Mouse (Mus musculus): ENCODE measurements around the gene Sardh. TPM values are rescaled to one million over a fixed set of nuclear protein-coding genes. Genes with fewer than 3 reads are reported as not detected.

Gene Sardh
- polyA plus RNA-seq, 1 experiment from 2014 or later = 3.2 TPM

GRCm38 (mm10) chr2:27278859-27279258 is 30.7 kb upstream of the Sardh start:
- Histone ChIP-seq H3K4me2 (ENCODE audit: low read length) (no peak overlapping the region), H3K36me3 (ENCODE audit: control insufficient read depth, insufficient read depth, low read length) (peaks cover 63% of the 10 kb centered on the region), H3K4me1 (ENCODE audit: control insufficient read depth, insufficient read depth, low read length) (no peaks in the 10 kb centered on the region), H3K27me3 (ENCODE audit: control insufficient read depth, insufficient read depth, low read length) (no peaks in the 10 kb centered on the region), H3K27ac (replicated peaks; ENCODE audit: low read depth, low read length) (no peak overlapping the region), H3K9me3 (ENCODE audit: control insufficient read depth, low read length) (no peaks in the 10 kb centered on the region), H3K9ac (replicated peaks; ENCODE audit: low read length) (no peak overlapping the region), H3K4me3 (replicated peaks; ENCODE audit: low read depth, low read length) (no peak overlapping the region)
- no peak for DNase-seq
- 95% methylated on average over 7 of the region's 7 CpGs for WGBS
- no peak for ATAC-seq (ENCODE audit: low FRiP score, low TSS enrichment)

DNA sequence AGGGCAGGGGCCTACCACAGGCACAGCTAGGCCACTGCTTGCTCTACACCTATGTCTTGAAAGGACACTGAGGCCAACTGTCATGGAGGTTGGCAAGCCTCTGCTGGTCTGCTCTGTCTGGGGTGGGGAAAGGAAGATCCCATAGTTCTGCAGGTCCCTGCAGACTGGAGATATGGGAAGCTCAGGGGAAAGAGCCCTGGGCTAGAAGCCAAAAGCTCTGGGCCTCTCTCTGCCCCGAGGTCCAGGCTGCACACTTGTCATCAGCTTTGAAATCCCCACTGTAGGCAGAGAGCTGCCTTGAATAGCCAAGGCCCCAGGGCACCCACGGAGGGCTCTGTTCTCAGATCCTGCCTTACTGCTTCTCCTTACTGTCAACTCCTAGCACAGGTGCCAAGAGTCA is 20.2 kb upstream of the Sardh start:
- ATAC-seq (ENCODE audit: low FRiP score, low TSS enrichment) (no peak), DNase-seq (no peak)
- Histone ChIP-seq H3K4me3 (replicated peaks; ENCODE audit: low read depth, low read length) (no peak overlapping the region), H3K9me3 (ENCODE audit: control insufficient read depth, low read length) (no peaks in the 10 kb centered on the region), H3K36me3 (ENCODE audit: control insufficient read depth, insufficient read depth, low read length) (peaks cover 88% of the 10 kb centered on the region), H3K4me1 (ENCODE audit: control insufficient read depth, insufficient read depth, low read length) (no peaks in the 10 kb centered on the region), H3K4me2 (ENCODE audit: low read length) (no peak overlapping the region), H3K9ac (replicated peaks; ENCODE audit: low read length) (no peak overlapping the region), H3K27me3 (ENCODE audit: control insufficient read depth, insufficient read depth, low read length) (no peaks in the 10 kb centered on the region), H3K27ac (replicated peaks; ENCODE audit: low read depth, low read length) (no peak overlapping the region)
- WGBS = 79% methylated on average over 2 of the region's 2 CpGs

DNA sequence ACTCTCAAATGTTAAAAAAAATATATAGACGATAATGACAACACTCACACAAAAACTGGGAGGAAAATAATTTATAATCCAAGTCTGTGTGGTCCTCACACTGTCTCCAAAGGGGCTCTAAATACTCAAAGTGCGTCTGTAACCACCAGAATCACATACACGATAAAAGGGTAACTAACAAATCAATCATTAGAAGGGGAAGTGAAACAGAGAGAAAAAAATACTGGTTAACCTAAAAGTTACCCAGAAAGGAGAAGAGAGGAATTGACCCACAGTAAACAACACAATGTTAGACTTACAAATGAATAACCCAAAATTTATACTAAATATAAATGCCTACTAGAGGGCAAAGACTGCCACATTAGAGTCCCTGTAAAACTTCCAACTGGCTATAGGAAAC is 17.7 kb upstream of the Sardh start:
- H3K36me3 ChIP-seq (ENCODE audit: control insufficient read depth, insufficient read depth, low read length) = peaks cover 87% of the 10 kb centered on the region
- no peaks in the 10 kb centered on the region for H3K9me3 ChIP-seq (ENCODE audit: control insufficient read depth, low read length)
- H3K4me3 ChIP-seq (replicated peaks; ENCODE audit: low read depth, low read length) = no peak overlapping the region
- no peak overlapping the region for H3K4me2 ChIP-seq (ENCODE audit: low read length)
- no peaks in the 10 kb centered on the region for H3K4me1 ChIP-seq (ENCODE audit: control insufficient read depth, insufficient read depth, low read length)
- DNase-seq = no peak
- 93% methylated on average over 3 of the region's 3 CpGs for WGBS
- no peak for ATAC-seq (ENCODE audit: low FRiP score, low TSS enrichment)
- no peak overlapping the region for H3K27ac ChIP-seq (replicated peaks; ENCODE audit: low read depth, low read length)
- H3K27me3 ChIP-seq (ENCODE audit: control insufficient read depth, insufficient read depth, low read length) = no peaks in the 10 kb centered on the region
- H3K9ac ChIP-seq (replicated peaks; ENCODE audit: low read length) = no peak overlapping the region

GRCm38 (mm10) chr2:27262984-27263383 is 14.8 kb upstream of the Sardh start:
- Histone ChIP-seq H3K4me1 (ENCODE audit: control insufficient read depth, insufficient read depth, low read length) (no peaks in the 10 kb centered on the region), H3K27me3 (ENCODE audit: control insufficient read depth, insufficient read depth, low read length) (no peaks in the 10 kb centered on the region), H3K4me2 (ENCODE audit: low read length) (no peak overlapping the region), H3K36me3 (ENCODE audit: control insufficient read depth, insufficient read depth, low read length) (peaks cover 58% of the 10 kb centered on the region), H3K9ac (replicated peaks; ENCODE audit: low read length) (no peak overlapping the region), H3K9me3 (ENCODE audit: control insufficient read depth, low read length) (no peaks in the 10 kb centered on the region), H3K4me3 (replicated peaks; ENCODE audit: low read depth, low read length) (no peak overlapping the region), H3K27ac (replicated peaks; ENCODE audit: low read depth, low read length) (no peak overlapping the region)
- DNase-seq (no peak), ATAC-seq (ENCODE audit: low FRiP score, low TSS enrichment) (no peak)
- 92% methylated on average over 4 of the region's 4 CpGs for WGBS

- Histone ChIP-seq H3K9me3 (ENCODE audit: control insufficient read depth, low read length) (no peaks in the 10 kb centered on the region), H3K36me3 (ENCODE audit: control insufficient read depth, insufficient read depth, low read length) (no peaks in the 10 kb centered on the region), H3K4me2 (ENCODE audit: low read length) (no peak overlapping the region), H3K9ac (replicated peaks; ENCODE audit: low read length) (no peak overlapping the region), H3K4me1 (ENCODE audit: control insufficient read depth, insufficient read depth, low read length) (no peaks in the 10 kb centered on the region), H3K27ac (replicated peaks; ENCODE audit: low read depth, low read length) (no peak overlapping the region), H3K4me3 (replicated peaks; ENCODE audit: low read depth, low read length) (no peak overlapping the region), H3K27me3 (ENCODE audit: control insufficient read depth, insufficient read depth, low read length) (no peaks in the 10 kb centered on the region)
- ATAC-seq (ENCODE audit: low FRiP score, low TSS enrichment) (no peak), DNase-seq (no peak)
Measured at GRCm38 (mm10) chr2:27251434-27251833, 3.3 kb upstream of the Sardh start.

DNA sequence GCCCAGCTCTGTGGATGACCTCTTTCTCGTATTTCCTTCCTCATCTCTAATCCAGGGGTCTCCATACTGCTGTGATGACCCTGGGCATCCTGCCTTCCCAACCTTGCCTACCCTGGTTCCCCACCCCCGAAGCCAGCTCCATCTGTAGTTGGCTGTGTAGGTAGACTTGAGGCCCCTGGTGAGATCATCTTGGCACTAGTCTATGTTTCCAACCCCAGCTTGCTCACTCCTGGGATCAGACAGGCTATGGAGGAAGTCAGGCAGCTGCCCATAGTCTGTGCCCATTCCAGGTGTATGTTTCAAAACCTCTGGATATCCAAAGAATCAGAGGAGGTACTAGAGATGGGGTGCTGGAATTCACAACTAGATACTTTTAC is 662 bp downstream of the Sardh start:
- no peak for ATAC-seq (ENCODE audit: low FRiP score, low TSS enrichment)
- no peaks in the 10 kb centered on the region for H3K27me3 ChIP-seq (ENCODE audit: control insufficient read depth, insufficient read depth, low read length)
- whole genome bisulfite sequencing = 72% methylated on average over 2 of the region's 2 CpGs
- DNase-seq = no peak
- H3K4me1 ChIP-seq (ENCODE audit: control insufficient read depth, insufficient read depth, low read length) = no peaks in the 10 kb centered on the region
- H3K4me3 ChIP-seq (replicated peaks; ENCODE audit: low read depth, low read length) = no peak overlapping the region
- no peak overlapping the region for H3K27ac ChIP-seq (replicated peaks; ENCODE audit: low read depth, low read length)
- no peaks in the 10 kb centered on the region for H3K36me3 ChIP-seq (ENCODE audit: control insufficient read depth, insufficient read depth, low read length)
- H3K9me3 ChIP-seq (ENCODE audit: control insufficient read depth, low read length) = no peaks in the 10 kb centered on the region
- H3K4me2 ChIP-seq (ENCODE audit: low read length) = no peak overlapping the region
- H3K9ac ChIP-seq (replicated peaks; ENCODE audit: low read length) = no peak overlapping the region

DNA sequence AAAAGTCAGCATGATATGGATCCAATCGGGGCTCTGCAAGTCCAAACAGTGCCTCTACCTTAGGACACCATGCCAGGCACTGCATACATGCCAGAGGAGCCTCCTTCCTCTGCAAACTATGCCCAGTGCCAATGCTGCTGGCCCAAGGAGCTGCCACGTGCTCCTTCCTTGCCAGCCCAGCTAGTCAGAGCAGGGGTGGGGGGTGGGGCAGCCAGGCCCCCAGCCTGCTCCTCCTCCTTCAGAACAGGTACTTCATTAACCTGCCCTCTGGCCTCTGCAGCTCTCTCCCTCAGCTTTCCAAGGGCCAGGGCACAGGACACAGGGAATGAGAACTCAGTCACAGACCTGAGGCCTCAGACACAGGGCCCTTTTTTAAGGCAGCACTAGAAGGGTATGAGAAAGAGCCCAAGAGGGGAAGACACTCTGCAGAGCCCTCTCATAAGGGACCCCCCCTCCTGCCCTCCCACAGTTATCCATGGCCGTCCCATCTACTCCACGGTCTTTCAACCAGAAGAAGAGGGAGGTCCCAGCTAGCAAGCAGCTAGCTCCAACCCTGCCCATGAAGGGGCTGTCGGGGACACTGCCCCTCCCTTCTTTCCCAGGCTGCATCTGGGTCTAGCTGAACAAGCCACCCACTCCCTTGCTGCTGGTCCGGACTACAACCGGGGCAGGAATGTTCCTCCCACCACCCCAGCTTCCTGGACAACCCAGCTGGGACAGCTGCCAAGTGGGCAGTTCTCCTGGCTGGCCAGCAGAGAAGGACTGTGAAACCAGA is 1.2 kb downstream of the Sardh start:
- no peak for ATAC-seq (ENCODE audit: low FRiP score, low TSS enrichment)
- H3K27ac ChIP-seq (replicated peaks; ENCODE audit: low read depth, low read length) = no peak overlapping the region
- peak; percentile 59 for DNase-seq
- no peaks in the 10 kb centered on the region for H3K36me3 ChIP-seq (ENCODE audit: control insufficient read depth, insufficient read depth, low read length)
- no peak overlapping the region for H3K9ac ChIP-seq (replicated peaks; ENCODE audit: low read length)
- H3K4me1 ChIP-seq (ENCODE audit: control insufficient read depth, insufficient read depth, low read length) = no peaks in the 10 kb centered on the region
- no peak overlapping the region for H3K4me3 ChIP-seq (replicated peaks; ENCODE audit: low read depth, low read length)
- WGBS = 51% methylated on average over 7 of the region's 7 CpGs
- H3K4me2 ChIP-seq (ENCODE audit: low read length) = no peak overlapping the region
- H3K9me3 ChIP-seq (ENCODE audit: control insufficient read depth, low read length) = no peaks in the 10 kb centered on the region
- H3K27me3 ChIP-seq (ENCODE audit: control insufficient read depth, insufficient read depth, low read length) = no peaks in the 10 kb centered on the region

DNA sequence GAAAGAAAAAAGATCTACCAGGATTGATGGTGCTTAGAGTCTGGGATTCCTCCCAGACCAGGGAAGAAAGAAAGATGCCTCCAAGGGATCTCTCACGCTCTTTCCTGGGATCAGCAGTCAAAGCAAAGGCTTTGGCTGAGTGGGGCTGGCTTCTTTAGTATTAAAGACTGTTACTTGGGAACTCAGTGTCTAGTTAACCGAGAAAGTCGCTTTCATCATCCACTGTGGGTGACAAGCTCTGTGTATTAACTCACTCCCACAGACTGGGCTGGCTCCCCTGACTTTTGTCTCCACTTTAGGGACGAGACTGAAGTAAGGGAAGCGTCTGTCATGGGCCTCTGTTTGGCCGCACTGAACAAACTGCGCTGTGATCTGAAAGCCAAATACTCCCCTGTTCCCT is 2.2 kb downstream of the Sardh start:
- no peaks in the 10 kb centered on the region for H3K4me1 ChIP-seq (ENCODE audit: control insufficient read depth, insufficient read depth, low read length)
- H3K36me3 ChIP-seq (ENCODE audit: control insufficient read depth, insufficient read depth, low read length) = no peaks in the 10 kb centered on the region
- H3K4me3 ChIP-seq (replicated peaks; ENCODE audit: low read depth, low read length) = no peak overlapping the region
- no peak for ATAC-seq (ENCODE audit: low FRiP score, low TSS enrichment)
- no peaks in the 10 kb centered on the region for H3K9me3 ChIP-seq (ENCODE audit: control insufficient read depth, low read length)
- H3K9ac ChIP-seq (replicated peaks; ENCODE audit: low read length) = no peak overlapping the region
- no peak for DNase-seq
- H3K4me2 ChIP-seq (ENCODE audit: low read length) = no peak overlapping the region
- H3K27me3 ChIP-seq (ENCODE audit: control insufficient read depth, insufficient read depth, low read length) = no peaks in the 10 kb centered on the region
- H3K27ac ChIP-seq (replicated peaks; ENCODE audit: low read depth, low read length) = no peak overlapping the region
- WGBS = 67% methylated on average over 7 of the region's 7 CpGs

DNA sequence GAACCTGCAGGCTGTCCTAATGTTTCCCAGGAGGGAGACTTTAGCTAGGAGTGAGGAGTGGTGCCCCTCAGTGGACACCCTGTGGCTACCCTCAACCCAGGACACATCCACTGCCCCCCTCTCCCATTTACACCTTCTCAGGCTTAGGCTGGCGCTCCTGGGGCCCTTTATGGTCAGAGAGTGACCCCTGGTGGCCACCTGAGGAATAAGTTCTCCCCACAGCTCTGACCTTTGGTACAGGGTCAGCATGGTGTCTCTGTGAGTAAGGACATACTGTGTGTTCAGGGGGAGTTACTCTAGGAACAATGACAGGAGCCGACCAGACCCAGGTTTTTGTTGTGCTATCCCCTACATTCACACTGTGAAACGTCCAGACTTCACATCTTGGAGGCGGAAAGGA is 10.8 kb downstream of the Sardh start:
- Histone ChIP-seq H3K36me3 (ENCODE audit: control insufficient read depth, insufficient read depth, low read length) (no peaks in the 10 kb centered on the region), H3K27ac (replicated peaks; ENCODE audit: low read depth, low read length) (no peak overlapping the region), H3K9me3 (ENCODE audit: control insufficient read depth, low read length) (no peaks in the 10 kb centered on the region), H3K4me1 (ENCODE audit: control insufficient read depth, insufficient read depth, low read length) (no peaks in the 10 kb centered on the region), H3K27me3 (ENCODE audit: control insufficient read depth, insufficient read depth, low read length) (no peaks in the 10 kb centered on the region), H3K4me3 (replicated peaks; ENCODE audit: low read depth, low read length) (no peak overlapping the region), H3K4me2 (ENCODE audit: low read length) (no peak overlapping the region), H3K9ac (replicated peaks; ENCODE audit: low read length) (no peak overlapping the region)
- ATAC-seq (ENCODE audit: low FRiP score, low TSS enrichment) = no peak; the same call in 1 of the 2 replicates
- DNase-seq = peak; percentile 81
- 26% methylated on average over 4 of the region's 4 CpGs for WGBS
